Mouse (Mus musculus) liver, embryonic 11.5 days (tissue): Measurements from ENCODE around the gene Igfbp7. TPM values are rescaled to one million over a fixed set of nuclear protein-coding genes. Genes with fewer than 3 reads are reported as not detected.

Source experiments
- ATAC-seq: fragments of 200-750 bp; cut with Nextera tagmentation; replicated peaks from 2 replicates; pipeline ENCODE4 v1.8.0; 2017; ENCODE audit warnings: moderate number of reproducible peaks, mild to moderate bottlenecking, moderate TSS enrichment, moderate library complexity; ENCODE audit not compliant: low FRiP score
- DNase-seq: peaks from one replicate; pipeline ENCODE4 v3.0.0-alpha.2; 2017; ENCODE audit warnings: low spot score
- H3K27ac ChIP-seq: fragments of 300-500 bp; sonication (generic); 2 replicates; pipeline ENCODE4 v1.5.1; 2014; ENCODE audit warnings: mild to moderate bottlenecking, low read depth, low read length, control low read depth
- H3K27me3 ChIP-seq: fragments of 300-500 bp; sonication (generic); replicated peaks from 2 replicates; pipeline ENCODE4 v1.6.1; 2014; ENCODE audit warnings: low read length, mixed read lengths; ENCODE audit not compliant: control insufficient read depth, insufficient read depth
- H3K36me3 ChIP-seq: fragments of 300-500 bp; sonication (generic); 2 replicates; pipeline ENCODE4 v1.6.1; 2014; ENCODE audit warnings: mild to moderate bottlenecking, low read length, moderate library complexity, mixed read lengths; ENCODE audit not compliant: control insufficient read depth, insufficient read depth
- H3K4me1 ChIP-seq: fragments of 300-500 bp; sonication (generic); replicated peaks from 2 replicates; pipeline ENCODE4 v1.6.1; 2014; ENCODE audit warnings: low read length, mixed read lengths; ENCODE audit not compliant: control insufficient read depth, insufficient read depth
- H3K4me2 ChIP-seq: fragments of 300-500 bp; sonication (generic); 2 replicates; pipeline ENCODE4 v1.6.1; 2014; ENCODE audit warnings: mild to moderate bottlenecking, control low read depth, moderate library complexity
- H3K4me3 ChIP-seq: fragments of 300-500 bp; sonication (generic); 2 replicates; pipeline ENCODE4 v1.5.1; 2014; ENCODE audit warnings: low read depth, low read length, control low read depth
- H3K9ac ChIP-seq: fragments of 300-500 bp; sonication (generic); 2 replicates; pipeline ENCODE4 v1.6.1; 2014; ENCODE audit warnings: low read depth, low read length, control low read depth
- H3K9me3 ChIP-seq: fragments of 300-500 bp; sonication (generic); 2 replicates; pipeline ENCODE4 v1.6.1; 2016; ENCODE audit warnings: low read length, inconsistent platforms, mixed read lengths; ENCODE audit not compliant: control insufficient read depth
- WGBS: fragments of 180-500 bp; shearing (Covaris S2); extraction: QIAGEN DNeasy Blood & Tissue Kit; methylation state at CpG from one replicate; pipeline ENCODE4 v1.1.7; 2014; 5-methylcytosine and 5-hydroxymethylcytosine counted together
- polyA plus RNA-seq: library from polyadenylated mRNA; unstranded; fragments of >200 nt; fragmentation: Nextera tagmentation; extraction: Ambion mirVana; gene quantifications from 2 replicates; pipeline ENCODE4 v1.2.1, GENCODE M21; 2014

Igfbp7 gene
- polyA plus RNA-seq, 1 experiment from 2014 or later = 8.6 TPM

DNA sequence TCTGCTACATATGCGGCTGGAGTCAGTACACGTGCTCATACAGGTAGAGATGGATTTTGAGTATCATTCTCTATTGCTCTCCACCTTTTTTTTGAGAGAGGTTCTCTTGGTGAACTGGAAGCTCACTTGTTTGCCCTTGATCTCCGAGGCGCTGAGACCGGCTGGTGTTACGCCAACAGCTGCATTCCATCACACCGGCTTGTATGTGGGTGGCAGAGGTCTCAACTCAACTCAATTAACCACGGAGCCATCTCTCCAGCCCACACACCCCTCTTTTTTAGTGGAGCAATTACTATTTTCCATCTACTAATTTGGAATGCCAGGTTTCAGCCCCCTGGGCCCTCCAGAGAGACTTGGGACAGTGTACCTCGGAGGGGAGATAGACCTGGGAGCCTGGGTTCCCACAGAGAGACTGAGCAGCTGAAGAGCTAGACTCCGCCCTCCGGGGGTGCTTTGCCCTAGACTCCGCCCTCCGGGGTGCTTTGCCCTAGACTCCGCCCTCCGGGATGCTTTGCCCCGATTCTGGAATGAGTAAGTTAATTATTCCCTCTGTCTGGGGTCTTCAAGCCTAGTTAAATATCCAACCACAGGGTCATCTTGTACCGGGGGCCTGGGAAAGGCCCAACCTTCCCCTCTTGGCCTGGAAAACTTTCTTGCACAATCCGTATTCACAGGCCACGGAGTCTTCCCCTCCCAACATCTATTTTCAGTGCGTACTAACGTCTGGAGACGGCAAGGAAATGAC is 50.3 kb downstream of the Igfbp7 start:
- H3K9me3 ChIP-seq = no peaks in the 10 kb centered on the region
- H3K27me3 ChIP-seq = no peaks in the 10 kb centered on the region
- WGBS = 15% methylated on average over 22 of the region's 22 CpGs
- peak; percentile 70 for DNase-seq
- 0 out of 2 replicates have a peak overlapping the region, but pooled peaks have one; percentile 14 for H3K9ac ChIP-seq
- no peaks in the 10 kb centered on the region for H3K36me3 ChIP-seq
- H3K27ac ChIP-seq = no peak overlapping the region
- peak overlapping the region; percentile 48 for H3K4me3 ChIP-seq
- ATAC-seq = peak; percentile 78
- H3K4me2 ChIP-seq = peak overlapping the region; percentile 65
- peaks cover 8% of the 10 kb centered on the region for H3K4me1 ChIP-seq

GRCm38 (mm10) chr5:77355307-77356265 is 52.3 kb downstream of the Igfbp7 start:
- no peak overlapping the region for H3K9ac ChIP-seq
- peaks cover 8% of the 10 kb centered on the region for H3K4me1 ChIP-seq
- no peaks in the 10 kb centered on the region for H3K9me3 ChIP-seq
- 69% methylated on average over 19 of the region's 19 CpGs for WGBS
- H3K4me2 ChIP-seq = no peak overlapping the region
- no peaks in the 10 kb centered on the region for H3K36me3 ChIP-seq
- no peak overlapping the region for H3K27ac ChIP-seq
- no peaks in the 10 kb centered on the region for H3K27me3 ChIP-seq
- H3K4me3 ChIP-seq = no peak overlapping the region
- DNase-seq (no peak), ATAC-seq (no peak)

DNA sequence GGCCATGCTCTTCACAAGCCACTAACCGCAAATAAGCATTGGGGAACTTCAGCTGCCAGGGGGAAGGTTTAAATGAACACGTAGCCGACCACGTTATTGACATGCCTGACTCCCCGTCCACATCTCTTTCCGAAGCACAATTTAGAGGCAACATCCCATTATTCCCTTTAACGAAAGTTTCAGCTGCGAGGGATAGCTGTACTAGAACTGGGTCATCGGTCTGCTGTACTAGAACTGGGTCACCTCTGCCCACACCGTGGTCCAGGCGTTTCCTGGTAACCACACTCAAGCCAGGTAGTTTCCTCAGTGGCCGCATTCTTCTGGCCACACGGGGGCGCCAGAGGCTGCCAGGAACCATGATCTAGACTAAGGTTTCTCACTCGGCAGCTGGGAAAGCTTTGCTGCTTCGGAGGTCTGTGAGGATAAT is 53.5 kb downstream of the Igfbp7 start:
- H3K4me2 ChIP-seq = peak overlapping the region; percentile 65
- peaks cover 8% of the 10 kb centered on the region for H3K4me1 ChIP-seq
- DNase-seq (peak; percentile 83), ATAC-seq (peak; percentile 50)
- peaks cover 4% of the 10 kb centered on the region for H3K36me3 ChIP-seq
- H3K9me3 ChIP-seq = no peaks in the 10 kb centered on the region
- H3K9ac ChIP-seq = no peak overlapping the region
- no peak overlapping the region for H3K27ac ChIP-seq
- 8% methylated on average over 16 of the region's 16 CpGs for WGBS
- H3K27me3 ChIP-seq = no peaks in the 10 kb centered on the region
- H3K4me3 ChIP-seq = peak overlapping the region; percentile 33

DNA sequence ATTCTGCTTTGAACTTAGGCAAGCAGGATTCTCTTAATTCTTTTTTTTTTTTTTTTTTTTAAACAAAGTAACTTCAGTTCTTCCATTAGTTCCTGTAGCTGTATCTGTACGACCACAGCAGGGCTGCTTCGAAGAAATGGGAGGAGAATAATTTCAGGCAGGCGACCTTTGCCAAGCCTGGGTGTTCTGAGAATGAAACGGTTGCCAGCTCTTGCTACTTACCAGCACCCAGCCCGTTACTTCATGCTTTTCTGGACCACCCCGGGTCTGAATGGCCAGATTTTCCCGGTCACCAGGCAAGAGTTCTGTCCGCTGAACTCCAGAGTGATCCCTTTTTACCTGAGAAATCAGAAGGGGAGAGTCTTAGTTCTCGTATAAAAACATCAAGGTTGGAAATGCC is 56.1 kb downstream of the Igfbp7 start:
- Histone ChIP-seq H3K9me3 (no peaks in the 10 kb centered on the region), H3K4me3 (no peak overlapping the region), H3K4me2 (no peak overlapping the region), H3K9ac (no peak overlapping the region), H3K4me1 (no peaks in the 10 kb centered on the region; the same call in 1 of the 2 replicates), H3K36me3 (peaks cover 27% of the 10 kb centered on the region), H3K27me3 (no peaks in the 10 kb centered on the region), H3K27ac (no peak overlapping the region)
- ATAC-seq = no peak
- no peak for DNase-seq
- WGBS = 85% methylated on average over 9 of the region's 9 CpGs

DNA sequence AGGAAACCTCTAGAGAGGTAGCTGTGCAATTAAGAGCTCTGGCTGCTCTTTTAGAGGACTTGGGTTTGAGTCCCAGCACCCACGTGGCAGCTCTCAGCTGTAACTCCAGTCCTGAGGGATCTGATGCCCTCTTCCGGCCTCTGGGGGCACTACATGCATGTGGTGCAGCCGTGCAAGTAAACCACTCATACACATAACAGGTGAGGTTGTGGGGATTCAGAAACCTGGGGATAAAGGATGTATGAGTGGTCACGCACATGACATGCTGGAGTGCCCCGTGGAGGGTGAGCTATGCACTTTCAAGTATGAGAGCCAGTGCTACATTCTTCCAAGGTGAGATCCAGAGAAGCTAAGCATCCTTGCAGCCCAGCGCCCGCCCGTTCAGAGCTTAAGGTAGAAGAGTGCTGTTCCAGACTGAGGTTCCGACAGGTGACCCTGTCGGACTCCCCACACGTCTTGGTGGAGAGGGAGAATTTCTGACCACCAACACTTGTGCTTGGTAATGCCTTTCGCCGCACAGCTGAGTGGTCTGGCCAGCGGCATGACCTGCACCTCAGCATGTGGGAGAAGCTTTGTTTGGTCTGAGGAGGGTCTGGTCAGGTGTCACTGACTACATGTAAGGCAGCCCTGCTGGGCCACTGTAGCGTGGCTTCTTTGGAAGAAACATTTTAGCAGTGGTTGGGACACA is 57.7 kb downstream of the Igfbp7 start:
- ATAC-seq (no peak), DNase-seq (no peak)
- Histone ChIP-seq H3K9me3 (no peaks in the 10 kb centered on the region), H3K4me1 (no peaks in the 10 kb centered on the region), H3K4me3 (no peak overlapping the region), H3K27ac (no peak overlapping the region), H3K36me3 (peaks cover 39% of the 10 kb centered on the region), H3K4me2 (no peak overlapping the region), H3K9ac (no peak overlapping the region), H3K27me3 (no peaks in the 10 kb centered on the region)
- WGBS = 92% methylated on average over 15 of the region's 15 CpGs

GRCm38 (mm10) chr5:77348901-77349300 is 58.9 kb downstream of the Igfbp7 start:
- no peak overlapping the region for H3K9ac ChIP-seq
- H3K4me3 ChIP-seq = no peak overlapping the region
- 94% methylated on average over 8 of the region's 8 CpGs for WGBS
- no peaks in the 10 kb centered on the region for H3K4me1 ChIP-seq
- H3K27ac ChIP-seq = no peak overlapping the region
- no peaks in the 10 kb centered on the region for H3K9me3 ChIP-seq
- DNase-seq (no peak), ATAC-seq (no peak)
- H3K4me2 ChIP-seq = no peak overlapping the region
- H3K27me3 ChIP-seq = no peaks in the 10 kb centered on the region
- peaks cover 46% of the 10 kb centered on the region for H3K36me3 ChIP-seq

DNA sequence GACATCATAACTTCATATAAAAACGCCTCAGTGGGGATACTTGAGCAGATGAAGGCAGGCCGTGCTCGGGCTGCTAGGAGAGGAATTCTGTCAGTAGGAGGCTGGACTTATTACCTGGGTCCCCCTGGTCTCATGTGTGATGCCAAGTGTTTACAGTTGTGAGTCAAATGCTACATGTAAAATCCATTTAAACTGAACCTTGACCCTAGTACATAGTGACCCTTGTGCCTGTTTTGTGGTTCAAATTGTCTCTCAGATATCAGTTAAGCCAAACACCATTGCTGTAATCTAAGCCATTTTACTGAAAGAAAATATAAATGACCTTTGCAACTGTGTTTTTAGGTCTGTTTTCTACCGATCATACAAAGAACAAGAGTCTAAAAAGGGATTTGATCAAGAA is 67.8 kb downstream of the Igfbp7 start:
- no peak overlapping the region for H3K9ac ChIP-seq
- no peak overlapping the region for H3K4me2 ChIP-seq
- no peak overlapping the region for H3K4me3 ChIP-seq
- 83% methylated on average over 4 of the region's 4 CpGs for WGBS
- H3K27ac ChIP-seq = no peak overlapping the region
- no peaks in the 10 kb centered on the region for H3K9me3 ChIP-seq
- ATAC-seq (no peak), DNase-seq (no peak)
- H3K27me3 ChIP-seq = no peaks in the 10 kb centered on the region
- H3K36me3 ChIP-seq = peaks cover 48% of the 10 kb centered on the region
- H3K4me1 ChIP-seq = no peaks in the 10 kb centered on the region

GRCm38 (mm10) chr5:77330154-77330553 is 77.7 kb downstream of the Igfbp7 start:
- H3K36me3 ChIP-seq = peaks cover 30% of the 10 kb centered on the region

More at GRCm38 (mm10) chr5:77330154-77330553, 77.7 kb downstream of the Igfbp7 start:
- H3K9me3 ChIP-seq = no peaks in the 10 kb centered on the region
- WGBS = 88% methylated on average over 5 of the region's 5 CpGs
- no peak for ATAC-seq
- DNase-seq = no peak
- H3K4me2 ChIP-seq = no peak overlapping the region
- no peaks in the 10 kb centered on the region for H3K4me1 ChIP-seq
- H3K9ac ChIP-seq = no peak overlapping the region
- H3K4me3 ChIP-seq = no peak overlapping the region
- no peak overlapping the region for H3K27ac ChIP-seq
- no peaks in the 10 kb centered on the region for H3K27me3 ChIP-seq
